Mouse (Mus musculus): ENCODE measurements around the gene Gpm6b. TPM values are rescaled to one million over a fixed set of nuclear protein-coding genes. Genes with fewer than 3 reads are reported as not detected.
A peak's percentile ranks its signal among the peaks of the same experiment; 100 is the strongest.

The Gpm6b gene
- 10 to 100 TPM; 10.8 to 12.5 TPM for total RNA-seq (2021)
- 6.4 and 14.1 TPM in 2 replicates for polyA plus RNA-seq (2012; rRNA removed)
- long read RNA-seq, full-length matches to known transcripts = 14 of 14 reads
- long read RNA-seq, partial matches to known transcripts = 0 of 14 reads
- long read RNA-seq, other reads (novel, unspliced or antisense) = 0 of 14 reads

DNA sequence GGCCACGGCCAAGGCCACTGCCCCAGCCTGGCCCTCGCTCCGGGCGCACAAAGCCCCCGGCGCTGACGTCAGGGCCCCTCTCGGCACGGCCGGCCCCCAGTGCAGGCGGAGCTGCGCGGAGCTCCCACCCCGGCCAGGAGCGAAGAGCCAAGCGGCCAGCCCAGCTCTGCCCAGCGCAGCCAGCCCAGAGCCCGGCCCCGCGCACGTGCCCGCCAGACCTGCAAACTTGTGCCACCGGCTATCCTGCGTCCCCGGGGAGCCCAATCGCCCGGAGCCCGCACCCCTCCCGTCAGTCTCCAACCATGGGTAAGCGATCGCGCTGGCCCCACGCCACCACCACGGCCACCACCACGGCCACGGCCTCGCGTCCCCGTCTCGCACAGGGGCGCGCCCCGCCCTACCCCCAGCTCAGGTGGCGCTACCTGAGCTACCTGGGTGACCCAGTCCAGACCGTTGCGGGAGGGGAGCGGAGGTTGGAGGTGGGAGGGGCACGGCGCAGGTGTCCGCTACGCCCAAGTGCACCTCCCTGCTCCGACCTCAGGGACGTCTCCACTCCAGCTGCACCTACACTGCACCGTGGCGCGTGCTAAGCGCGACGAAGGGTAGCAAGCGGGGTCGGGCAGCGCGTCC, at the start of gene Gpm6b:
Gene Gpm6b, plus strand, starts transcription at position 81 of the 630 bp plus-strand sequence.
- no peak for TF ChIP-seq POLR2A (IDR thresholded peaks at IDR 0.05; ENCODE audit: insufficient read depth, low read depth, low read length)
- TF ChIP-seq CTCF (IDR thresholded peaks at IDR 0.05) = no peak
- no peak for TF ChIP-seq EP300 (IDR thresholded peaks at IDR 0.05; ENCODE audit: insufficient read depth, low read depth, low read length)
- Histone ChIP-seq H3K4me3 (peak within 1 kb of the TSS; percentile 41), H3K36me3 (ENCODE audit: control insufficient read depth, insufficient read depth, low read length) (no peaks in the 10 kb centered on the region), H3K9ac (ENCODE audit: low read depth, low read length) (peak within 1 kb of the TSS; percentile 51), H3K27ac (no peak within 1 kb of the TSS), H3K4me1 (ENCODE audit: control insufficient read depth, insufficient read depth, low read length) (no peaks in the 10 kb centered on the region), H3K79me2 (replicated peaks; ENCODE audit: control insufficient read depth, insufficient read depth, low read length) (no peaks in the 10 kb centered on the region), H3K27me3 (ENCODE audit: control insufficient read depth, insufficient read depth, low read length) (no peaks in the 10 kb centered on the region)
- intact Hi-C loops (cut with DNase I) = loop anchor here (5.0 kb wide), 1 partner anchor 43 kb away; no protein-coding TSS in a partner anchor
- DNase-seq = peak; percentile 45 to 56
- WGBS = 25% methylated on average over 63 of the region's 63 CpGs

GRCm38 (mm10) chrX:166196327-166196726, 42.4 kb upstream of the Gpm6b start:
- H3K79me2 ChIP-seq (replicated peaks; ENCODE audit: control insufficient read depth, insufficient read depth, low read length) = no peaks in the 10 kb centered on the region
- intact Hi-C loops (cut with DNase I) = no loop called here
- TF ChIP-seq CTCF (IDR thresholded peaks at IDR 0.05) = no peak
- no peak for TF ChIP-seq EP300 (IDR thresholded peaks at IDR 0.05; ENCODE audit: insufficient read depth, low read depth, low read length)
- no peak for TF ChIP-seq POLR2A (IDR thresholded peaks at IDR 0.05; ENCODE audit: insufficient read depth, low read depth, low read length)

DNA sequence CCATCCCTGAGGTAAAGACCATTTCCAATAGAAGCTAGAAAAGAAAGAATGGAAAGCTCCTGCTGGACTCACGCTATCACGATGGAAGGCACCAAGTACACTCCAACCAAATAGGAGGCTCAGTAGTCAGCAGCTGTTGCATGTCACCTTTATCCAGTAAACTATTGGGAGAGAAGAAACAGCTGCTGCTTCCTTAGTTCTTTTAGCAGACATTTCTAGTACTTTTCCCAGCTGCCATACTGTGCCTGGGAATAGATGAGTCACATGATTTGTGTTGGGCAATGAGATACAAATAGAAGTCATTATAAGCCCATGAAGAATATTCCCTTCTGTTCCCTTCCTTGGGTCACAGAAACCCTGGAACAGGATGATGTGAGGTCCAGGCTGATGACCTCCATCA, 40.4 kb upstream of the Gpm6b start:
- Histone ChIP-seq H3K27ac (no peak overlapping the region), H3K79me2 (replicated peaks; ENCODE audit: control insufficient read depth, insufficient read depth, low read length) (no peaks in the 10 kb centered on the region), H3K27me3 (ENCODE audit: control insufficient read depth, insufficient read depth, low read length) (no peaks in the 10 kb centered on the region), H3K36me3 (ENCODE audit: control insufficient read depth, insufficient read depth, low read length) (no peaks in the 10 kb centered on the region), H3K4me1 (ENCODE audit: control insufficient read depth, insufficient read depth, low read length) (peaks cover 3% of the 10 kb centered on the region), H3K4me3 (no peak overlapping the region), H3K9ac (ENCODE audit: low read depth, low read length) (no peak overlapping the region)
- intact Hi-C loops (cut with DNase I) = no loop called here
- WGBS = 68% methylated on average over 2 of the region's 2 CpGs
- TF ChIP-seq POLR2A (IDR thresholded peaks at IDR 0.05; ENCODE audit: insufficient read depth, low read depth, low read length) (no peak), CTCF (IDR thresholded peaks at IDR 0.05) (no peak), EP300 (IDR thresholded peaks at IDR 0.05; ENCODE audit: insufficient read depth, low read depth, low read length) (no peak)
- DNase-seq = peak in 1 of 2 experiments; percentile 3

More at GRCm38 (mm10) chrX:166196327-166196726, 42.4 kb upstream of the Gpm6b start:
- Histone ChIP-seq H3K4me1 (ENCODE audit: control insufficient read depth, insufficient read depth, low read length) (peaks cover 3% of the 10 kb centered on the region), H3K27ac (no peak overlapping the region), H3K9ac (ENCODE audit: low read depth, low read length) (no peak overlapping the region), H3K27me3 (ENCODE audit: control insufficient read depth, insufficient read depth, low read length) (no peaks in the 10 kb centered on the region), H3K36me3 (ENCODE audit: control insufficient read depth, insufficient read depth, low read length) (no peaks in the 10 kb centered on the region), H3K4me3 (no peak overlapping the region)
- DNase-seq = no peak

GRCm38 (mm10) chrX:166199812-166200211, 38.9 kb upstream of the Gpm6b start:
- Histone ChIP-seq H3K27me3 (ENCODE audit: control insufficient read depth, insufficient read depth, low read length) (no peaks in the 10 kb centered on the region), H3K4me1 (ENCODE audit: control insufficient read depth, insufficient read depth, low read length) (peaks cover 3% of the 10 kb centered on the region), H3K27ac (no peak overlapping the region), H3K4me3 (no peak overlapping the region), H3K36me3 (ENCODE audit: control insufficient read depth, insufficient read depth, low read length) (no peaks in the 10 kb centered on the region), H3K79me2 (replicated peaks; ENCODE audit: control insufficient read depth, insufficient read depth, low read length) (no peaks in the 10 kb centered on the region), H3K9ac (ENCODE audit: low read depth, low read length) (no peak overlapping the region)
- TF ChIP-seq POLR2A (IDR thresholded peaks at IDR 0.05; ENCODE audit: insufficient read depth, low read depth, low read length) (no peak), CTCF (IDR thresholded peaks at IDR 0.05) (no peak), EP300 (IDR thresholded peaks at IDR 0.05; ENCODE audit: insufficient read depth, low read depth, low read length) (no peak)
- DNase-seq = no peak
- intact Hi-C loops (cut with DNase I) = no loop called here

- H3K4me3 ChIP-seq = no peak overlapping the region
- TF ChIP-seq EP300 (IDR thresholded peaks at IDR 0.05; ENCODE audit: insufficient read depth, low read depth, low read length) (no peak), CTCF (IDR thresholded peaks at IDR 0.05) (no peak), POLR2A (IDR thresholded peaks at IDR 0.05; ENCODE audit: insufficient read depth, low read depth, low read length) (no peak)
- no peaks in the 10 kb centered on the region for H3K36me3 ChIP-seq (ENCODE audit: control insufficient read depth, insufficient read depth, low read length)
- H3K9ac ChIP-seq (ENCODE audit: low read depth, low read length) = no peak overlapping the region
- no peaks in the 10 kb centered on the region for H3K27me3 ChIP-seq (ENCODE audit: control insufficient read depth, insufficient read depth, low read length)
- H3K79me2 ChIP-seq (replicated peaks; ENCODE audit: control insufficient read depth, insufficient read depth, low read length) = no peaks in the 10 kb centered on the region
- no peaks in the 10 kb centered on the region for H3K4me1 ChIP-seq (ENCODE audit: control insufficient read depth, insufficient read depth, low read length)
- intact Hi-C loops (cut with DNase I) = no loop called here
- 59% methylated on average over 2 of the region's 2 CpGs for WGBS
- no peak for DNase-seq
- H3K27ac ChIP-seq = no peak overlapping the region
These were observed 24.1 kb upstream of the Gpm6b start for GRCm38 (mm10) chrX:166214576-166214975.

DNA sequence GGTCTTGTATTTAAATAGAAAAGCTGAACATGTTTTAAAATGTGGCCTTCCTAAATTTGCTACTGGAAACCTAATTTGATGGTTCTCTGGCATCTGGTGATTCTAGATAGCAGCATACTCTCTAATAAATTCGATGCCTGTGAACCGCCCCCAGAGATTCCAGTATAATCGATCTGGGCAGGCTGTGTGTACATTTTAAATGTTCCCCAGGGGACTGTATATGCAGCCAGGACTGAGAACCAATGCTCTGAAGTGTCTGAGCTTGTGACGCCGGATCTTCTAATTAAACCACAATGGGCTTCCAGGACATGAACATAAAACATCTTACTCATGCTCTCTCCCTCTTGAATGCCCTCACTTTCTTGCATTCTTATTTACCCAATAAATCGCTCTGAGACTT, 22.5 kb upstream of the Gpm6b start:
- H3K79me2 ChIP-seq (replicated peaks; ENCODE audit: control insufficient read depth, insufficient read depth, low read length) = no peaks in the 10 kb centered on the region
- no peak overlapping the region for H3K9ac ChIP-seq (ENCODE audit: low read depth, low read length)
- no peak overlapping the region for H3K27ac ChIP-seq
- no peak overlapping the region for H3K4me3 ChIP-seq
- H3K27me3 ChIP-seq (ENCODE audit: control insufficient read depth, insufficient read depth, low read length) = no peaks in the 10 kb centered on the region
- no peaks in the 10 kb centered on the region for H3K4me1 ChIP-seq (ENCODE audit: control insufficient read depth, insufficient read depth, low read length)
- no peaks in the 10 kb centered on the region for H3K36me3 ChIP-seq (ENCODE audit: control insufficient read depth, insufficient read depth, low read length)
- DNase-seq = no peak
- intact Hi-C loops (cut with DNase I) = no loop called here
- 80% methylated on average over 6 of the region's 6 CpGs for WGBS
- TF ChIP-seq EP300 (IDR thresholded peaks at IDR 0.05; ENCODE audit: insufficient read depth, low read depth, low read length) (no peak), POLR2A (IDR thresholded peaks at IDR 0.05; ENCODE audit: insufficient read depth, low read depth, low read length) (no peak), CTCF (IDR thresholded peaks at IDR 0.05) (no peak)
